Mouse (Mus musculus): ENCODE results near the gene Cep83.

Gene Cep83

DNA sequence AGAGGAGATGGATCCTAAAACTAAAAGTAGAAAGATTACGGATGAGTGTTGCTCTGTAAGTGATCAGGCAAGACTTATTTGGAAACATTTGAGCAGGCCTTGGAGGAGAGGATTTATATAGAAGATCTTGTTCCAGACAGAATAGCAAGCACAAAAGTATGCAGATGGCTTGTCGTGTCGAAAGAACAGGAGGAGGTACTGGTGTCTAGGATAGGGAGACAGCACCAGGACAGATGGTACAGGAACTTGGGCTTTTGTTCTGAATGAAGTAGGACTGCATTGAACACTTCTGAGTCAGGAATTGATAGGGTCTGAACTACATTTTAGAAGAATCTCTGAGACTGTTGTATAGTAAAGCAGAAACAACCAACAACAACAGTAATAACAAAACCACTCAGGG, 89.1 kb downstream of the Cep83 start:
- no peak for DNase-seq (ENCODE audit: low read depth, low spot score)

DNA sequence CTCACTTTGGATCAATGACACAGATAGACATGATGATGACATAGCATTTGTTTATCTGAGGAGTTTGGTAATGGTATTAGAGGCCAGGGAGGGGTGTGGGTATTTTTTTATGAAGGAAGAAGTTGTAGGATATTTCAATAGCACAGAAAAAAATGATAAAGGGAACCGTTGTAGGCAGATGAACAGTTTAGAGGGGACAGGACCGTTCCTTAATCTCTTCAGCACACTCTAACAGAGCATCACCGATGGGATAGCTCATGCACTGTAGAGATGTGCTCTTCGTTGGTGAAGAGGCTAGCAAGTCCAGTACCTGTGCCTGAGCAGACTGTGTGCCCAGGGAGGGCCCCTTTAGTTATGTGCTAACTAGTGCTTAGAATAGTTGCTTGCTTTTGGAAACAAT, 90.9 kb downstream of the Cep83 start:
- DNase-seq (ENCODE audit: low read depth, low spot score) = no peak

DNA sequence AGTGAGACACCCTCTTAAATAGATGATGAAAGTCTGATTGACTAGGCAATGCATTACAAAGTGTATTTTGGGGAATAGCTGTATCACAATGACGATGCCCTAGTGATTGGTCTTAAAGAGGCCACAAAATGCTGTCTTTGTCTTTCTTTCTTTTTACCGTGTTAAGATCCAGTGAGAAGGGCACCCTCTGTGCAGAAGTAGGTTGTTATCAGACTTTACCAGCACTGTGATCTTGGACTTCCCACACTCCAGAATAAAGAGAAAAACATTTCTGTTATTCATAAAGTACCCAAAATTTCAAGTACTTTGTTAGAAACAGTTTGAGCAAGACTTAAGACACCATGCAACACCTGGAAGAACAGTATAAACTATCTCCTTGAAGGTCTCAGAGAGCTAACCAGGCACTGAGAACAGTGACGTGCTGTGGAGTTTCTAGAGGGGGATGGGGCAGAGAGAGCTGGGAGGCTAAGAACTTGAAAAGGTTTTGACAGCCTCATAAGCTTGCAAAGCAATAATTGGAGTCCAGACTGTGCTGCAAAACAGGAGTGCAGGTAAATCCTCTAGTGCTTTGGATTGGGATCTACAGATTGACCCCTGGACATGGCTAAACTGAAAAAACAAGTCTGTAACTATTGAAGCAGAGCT, 92.3 kb downstream of the Cep83 start:
- DNase-seq (ENCODE audit: low read depth, low spot score) = no peak

DNA sequence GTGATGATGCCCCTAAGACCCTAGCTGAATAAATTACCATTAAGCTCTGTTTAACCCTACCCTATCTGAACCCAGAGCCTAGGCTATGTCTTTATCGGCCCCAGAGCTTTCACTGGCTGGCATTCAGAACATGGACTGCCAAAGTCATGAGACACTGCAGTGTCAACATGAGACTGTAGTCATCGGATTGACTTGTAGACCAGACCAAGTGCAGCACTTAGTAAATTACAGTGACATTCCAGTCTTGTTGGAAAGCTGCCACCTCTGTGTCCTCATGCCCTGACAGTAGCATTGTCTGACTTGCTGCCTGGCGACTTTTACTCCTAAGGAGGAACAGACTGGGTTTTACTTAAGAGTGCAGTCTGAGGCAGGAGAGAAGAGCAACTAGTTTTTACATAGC, 100.8 kb downstream of the Cep83 start:
- DNase-seq (ENCODE audit: low read depth, low spot score) = no peak

DNA sequence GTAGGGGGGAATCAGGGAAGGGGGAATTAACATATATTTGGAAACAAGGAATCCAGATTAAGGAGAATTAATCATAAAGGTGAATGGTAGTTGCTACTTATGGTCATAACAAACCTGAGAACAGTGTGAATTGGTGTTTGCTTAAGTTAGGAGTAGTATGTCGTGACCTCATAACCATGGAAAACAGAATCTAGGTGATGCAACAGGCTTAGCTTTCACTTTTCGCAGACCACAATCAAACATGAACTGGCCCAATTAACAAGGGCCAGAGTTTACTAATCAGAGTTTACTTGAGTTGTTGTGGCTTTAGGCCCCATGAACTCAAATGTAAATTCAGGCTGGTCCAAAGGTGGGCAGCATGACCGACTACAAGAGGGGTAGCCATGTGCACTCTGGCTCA, 105.5 kb downstream of the Cep83 start:
- DNase-seq (ENCODE audit: low read depth, low spot score) = no peak

DNA sequence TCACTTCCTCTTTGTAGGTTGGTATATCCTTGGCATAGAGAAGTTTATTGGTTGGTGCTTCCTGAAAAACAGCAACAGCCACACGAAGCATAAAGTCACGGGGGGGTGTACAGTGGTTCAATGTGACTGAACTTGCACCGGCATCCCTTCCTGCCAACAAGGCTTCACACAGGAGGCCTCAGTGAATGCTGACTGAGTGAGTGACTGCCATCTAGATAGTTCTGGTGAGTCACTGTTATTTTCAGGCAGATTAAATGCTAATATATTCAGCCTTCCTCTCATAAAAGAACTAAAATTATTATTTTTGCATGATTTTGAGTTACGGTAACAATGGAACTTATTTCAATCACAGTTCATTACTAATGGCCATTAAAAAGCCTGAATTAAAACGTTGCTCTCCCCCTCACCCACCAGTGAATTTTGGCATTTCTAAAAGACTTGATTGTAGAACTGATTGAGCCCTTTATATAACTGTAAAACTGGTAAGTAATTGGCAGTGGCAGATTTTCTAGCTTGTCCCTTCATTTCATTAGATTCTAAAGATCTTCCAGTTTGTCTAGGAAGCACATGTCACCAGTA, 106.3 kb downstream of the Cep83 start:
- DNase-seq (ENCODE audit: low read depth, low spot score) = no peak

DNA sequence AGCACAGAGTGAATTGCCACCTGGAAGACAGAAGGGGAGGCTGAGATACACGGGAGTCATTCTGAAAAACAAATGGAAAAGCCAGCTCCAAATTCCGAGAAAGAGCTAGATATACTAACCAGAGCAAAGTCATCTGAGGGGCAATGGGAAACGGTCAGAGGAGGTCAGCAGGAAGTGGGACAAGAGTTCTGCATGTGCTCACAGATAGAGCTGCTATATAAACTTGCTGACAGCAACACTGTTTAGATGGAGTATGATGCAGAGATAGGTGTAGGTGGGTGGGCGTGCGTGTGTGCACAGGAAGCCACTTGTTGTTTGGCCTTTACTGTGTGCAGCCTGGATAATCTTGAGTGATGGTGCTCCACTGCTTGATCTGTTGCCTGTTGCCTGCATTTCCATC, 109.7 kb downstream of the Cep83 start:
- DNase-seq (ENCODE audit: low read depth, low spot score) = no peak

DNA sequence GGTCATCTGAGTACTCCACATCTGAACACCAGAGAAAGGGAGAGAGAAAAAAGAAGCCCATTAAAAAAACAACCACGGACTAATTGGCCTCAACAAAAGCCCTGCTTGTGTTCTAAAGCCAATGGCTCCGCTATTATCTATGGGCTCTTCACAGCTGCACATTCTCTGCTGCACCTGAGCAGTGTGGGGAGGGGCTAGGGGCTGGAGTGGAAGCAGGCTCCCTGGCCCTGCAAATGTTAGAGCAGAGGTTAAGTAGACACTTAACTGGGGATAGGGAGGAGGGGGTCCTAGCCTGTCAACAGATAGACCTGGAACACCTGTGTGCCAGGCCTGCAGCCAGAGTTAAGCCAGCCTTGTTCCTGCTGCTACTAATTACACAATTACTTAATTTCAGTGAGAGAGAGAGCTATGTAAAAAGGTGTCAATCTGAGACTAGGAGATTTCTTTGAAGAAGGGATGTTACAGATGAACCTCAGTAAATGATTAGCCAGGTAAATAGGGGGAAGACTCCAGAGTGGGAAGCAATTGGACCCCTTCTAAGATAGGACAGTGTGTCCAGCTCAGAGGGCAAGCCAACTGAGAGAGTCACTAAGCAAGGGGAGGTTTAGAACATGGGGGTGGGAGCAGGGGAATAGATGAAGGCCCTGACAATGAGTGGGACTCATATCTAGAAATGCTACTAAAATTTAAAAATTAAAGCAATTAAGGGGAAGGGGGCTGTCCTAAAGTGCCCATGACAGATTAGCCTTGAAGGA, 111.2 kb downstream of the Cep83 start:
- DNase-seq (ENCODE audit: low read depth, low spot score) = no peak

DNA sequence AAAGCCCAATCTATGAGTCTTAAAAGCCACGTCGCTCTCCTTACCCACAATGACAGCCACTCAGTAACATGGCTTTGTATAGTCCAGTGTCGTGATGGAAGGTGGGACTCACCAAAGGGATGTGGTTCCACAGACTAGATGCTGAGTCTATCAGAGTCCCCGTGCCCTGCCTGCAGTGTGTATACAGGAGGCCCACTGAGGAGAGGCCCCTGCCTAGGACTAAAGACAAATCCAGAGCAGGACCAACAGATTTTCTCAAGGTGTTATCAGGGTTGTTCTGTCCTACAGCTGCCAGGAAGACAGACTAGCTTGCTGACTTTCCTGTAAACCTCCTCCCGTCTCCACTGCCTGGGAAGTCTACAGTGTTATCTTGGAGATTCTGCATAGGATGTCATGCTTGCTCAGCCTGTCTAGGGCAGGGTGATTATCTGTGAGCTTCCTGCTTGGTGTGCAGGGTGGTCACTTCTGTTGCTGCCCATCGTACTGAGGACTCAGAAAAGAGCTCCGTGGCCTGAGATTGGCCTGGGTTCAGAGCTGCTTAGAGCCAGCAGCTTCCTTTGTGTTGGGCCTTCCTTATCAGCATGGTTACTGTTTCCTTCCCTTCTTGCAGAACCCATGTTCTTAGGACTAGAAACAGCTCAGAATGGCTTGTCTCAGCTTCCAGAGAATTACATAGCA, 112.4 kb downstream of the Cep83 start:
- DNase-seq (ENCODE audit: low read depth, low spot score) = no peak

DNA sequence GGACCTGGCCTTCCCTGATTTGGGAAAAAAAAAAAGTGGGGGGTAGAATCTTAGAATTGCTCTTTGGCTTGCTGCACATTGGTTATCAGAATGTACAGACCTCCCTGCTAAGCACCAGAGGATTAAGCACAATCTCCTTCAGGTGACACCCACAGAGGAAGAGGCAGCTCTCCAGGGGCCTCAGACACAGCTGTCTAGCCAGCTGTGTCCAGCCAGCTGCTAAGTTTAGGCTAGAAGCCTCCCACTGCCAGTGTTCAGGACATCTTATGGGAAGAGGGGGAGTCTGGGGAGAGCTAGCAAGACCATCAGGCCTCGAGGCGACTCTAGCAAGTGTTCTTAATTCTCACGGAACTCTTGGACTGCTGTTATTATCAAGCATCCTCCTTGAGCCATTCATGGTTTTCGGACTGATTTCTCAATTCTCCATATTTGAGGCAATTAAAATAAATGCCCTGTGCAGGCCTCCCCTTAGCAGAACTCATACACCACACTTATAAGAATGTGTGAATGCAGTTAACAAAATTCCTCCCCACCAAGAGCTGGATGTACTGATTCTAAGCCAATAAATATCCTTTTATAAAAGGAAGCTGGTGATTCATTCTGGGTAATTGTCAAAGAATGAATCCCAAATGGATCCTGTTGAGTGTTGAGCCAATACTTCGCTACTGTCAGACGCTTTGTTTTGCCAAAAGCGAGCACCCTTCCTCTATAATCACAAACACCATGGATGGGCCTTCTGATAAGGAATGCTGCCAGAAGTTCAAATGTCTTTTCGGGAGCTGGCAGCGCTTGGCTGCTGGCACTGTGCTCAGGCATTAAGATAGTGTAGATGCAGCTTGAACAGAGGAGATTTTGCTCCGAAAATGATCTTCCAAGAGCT, 115.8 kb downstream of the Cep83 start:
- no peak for DNase-seq (ENCODE audit: low read depth, low spot score)

DNA sequence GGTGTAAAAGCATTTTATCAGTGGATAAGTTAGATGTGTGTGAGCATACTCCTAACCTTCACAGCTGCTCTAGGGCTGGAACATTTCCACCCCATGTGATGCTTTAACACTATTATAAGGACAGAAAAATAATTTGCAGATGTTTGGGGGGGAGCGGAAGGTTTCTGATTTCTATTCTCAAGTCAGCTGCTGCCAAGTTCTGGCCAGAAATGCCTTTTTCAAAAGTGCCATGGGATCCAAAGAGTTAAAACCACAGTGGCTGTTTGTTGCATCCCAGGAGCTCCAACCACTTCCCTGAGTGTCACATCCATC, 116.4 kb downstream of the Cep83 start:
- no peak for DNase-seq (ENCODE audit: low read depth, low spot score)

DNA sequence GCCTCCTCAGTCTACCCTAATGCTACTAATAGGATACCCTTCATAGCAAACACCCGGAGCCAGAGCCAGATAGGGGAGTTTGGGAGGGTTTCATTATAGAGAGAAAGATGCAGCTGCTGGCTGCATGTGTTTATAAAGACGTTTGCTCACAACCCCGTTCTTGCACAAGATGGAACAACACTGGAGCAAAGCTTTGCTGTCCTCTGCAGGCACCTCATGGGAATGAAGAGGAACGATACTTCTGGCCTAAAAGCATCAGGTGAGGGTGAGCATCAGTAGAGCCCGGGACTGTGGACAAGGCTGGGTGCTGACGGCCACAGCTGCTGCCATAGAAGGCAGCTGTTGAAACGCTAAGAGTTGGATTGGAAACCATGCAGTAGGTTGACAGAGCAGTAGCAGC, 118.9 kb downstream of the Cep83 start:
- DNase-seq (ENCODE audit: low read depth, low spot score) = no peak

DNA sequence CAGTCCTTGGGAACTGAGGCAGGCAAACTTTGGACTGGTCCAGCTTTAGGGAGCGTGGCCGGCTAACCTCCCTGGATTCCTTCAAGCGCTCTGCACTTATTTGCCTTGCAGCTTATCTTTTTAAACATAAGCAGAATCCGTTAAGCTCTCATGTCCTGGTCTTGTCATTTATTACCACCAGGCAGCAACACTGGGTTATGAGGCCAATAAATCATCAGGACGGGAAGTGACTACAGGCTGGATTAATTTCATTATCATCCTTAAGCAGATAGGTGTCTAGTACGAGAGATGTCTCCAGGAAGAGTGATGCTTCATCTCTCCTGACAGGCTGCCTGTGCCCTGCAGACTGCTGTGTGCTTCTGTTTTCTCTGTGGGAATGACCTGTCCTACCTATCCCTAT, 119.8 kb downstream of the Cep83 start:
- DNase-seq (ENCODE audit: low read depth, low spot score) = no peak

DNA sequence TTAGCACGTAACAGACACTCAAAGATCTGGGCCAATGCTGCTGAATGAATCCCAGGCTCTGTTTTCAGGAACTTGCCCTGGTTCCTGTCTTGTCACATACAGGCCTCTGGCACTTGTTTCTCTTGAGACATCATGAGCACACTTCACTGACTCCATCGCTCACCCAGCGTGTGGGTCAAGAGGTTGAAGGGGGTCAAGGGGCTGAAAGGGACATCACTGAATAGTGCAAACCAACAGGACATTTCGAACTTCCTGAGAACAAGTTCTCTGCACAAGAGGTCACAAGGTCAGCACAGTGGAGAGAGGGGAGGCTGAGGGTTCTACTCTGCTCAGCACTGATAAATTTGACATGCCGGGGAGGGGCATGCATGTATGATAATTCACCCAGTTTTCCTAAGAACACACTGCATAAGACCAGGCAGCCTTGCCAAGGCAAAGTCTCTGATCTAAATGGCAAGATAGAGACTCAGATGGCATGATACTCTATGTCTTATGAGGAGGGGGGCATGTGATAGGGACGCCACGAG, 121.6 kb downstream of the Cep83 start:
- DNase-seq (ENCODE audit: low read depth, low spot score) = no peak

DNA sequence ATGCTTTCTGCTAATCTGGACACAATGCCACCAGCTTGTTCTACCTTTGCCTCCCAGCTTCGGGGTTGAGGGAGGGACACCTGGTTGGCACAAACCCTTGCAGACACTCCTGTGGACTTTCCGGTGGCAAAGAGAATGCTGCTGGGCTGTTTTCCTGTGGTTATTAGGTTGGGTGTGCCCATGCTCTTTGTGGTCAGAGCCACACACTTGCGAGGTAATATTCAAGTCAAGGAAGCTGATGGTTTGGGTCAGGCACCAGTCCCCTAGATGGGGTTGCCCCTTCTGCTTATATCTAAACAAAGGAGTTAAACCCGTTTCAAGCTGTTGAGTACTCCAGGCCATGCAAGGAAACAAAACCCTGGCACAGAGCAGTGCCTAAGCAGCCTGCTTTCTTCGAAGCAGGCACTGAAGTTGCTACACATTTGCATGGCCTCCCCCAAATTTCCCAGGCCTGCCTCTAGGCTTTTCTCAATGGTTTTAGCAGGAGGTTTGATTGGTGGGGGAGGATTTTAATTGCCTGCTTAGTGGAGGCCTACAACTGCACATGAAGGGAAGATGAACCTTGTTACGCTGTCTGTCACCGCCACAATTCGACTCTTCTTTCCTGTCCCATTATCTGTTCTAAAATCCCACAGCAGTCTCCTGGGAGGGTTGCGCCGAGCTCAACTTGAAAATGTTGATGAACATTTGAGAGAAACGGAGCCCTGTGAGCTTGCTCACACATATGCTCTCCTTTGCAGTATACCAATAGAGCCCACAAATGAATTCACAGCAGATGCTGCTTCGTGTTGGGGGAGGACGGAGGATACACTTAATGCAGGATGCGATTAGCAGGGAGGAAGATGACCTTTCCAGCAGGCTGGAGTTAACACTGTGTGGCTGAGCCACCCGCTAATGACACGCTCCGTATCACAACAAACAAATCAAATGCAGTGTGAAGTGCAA, 123.7 kb downstream of the Cep83 start:
- DNase-seq (ENCODE audit: low read depth, low spot score) = no peak

DNA sequence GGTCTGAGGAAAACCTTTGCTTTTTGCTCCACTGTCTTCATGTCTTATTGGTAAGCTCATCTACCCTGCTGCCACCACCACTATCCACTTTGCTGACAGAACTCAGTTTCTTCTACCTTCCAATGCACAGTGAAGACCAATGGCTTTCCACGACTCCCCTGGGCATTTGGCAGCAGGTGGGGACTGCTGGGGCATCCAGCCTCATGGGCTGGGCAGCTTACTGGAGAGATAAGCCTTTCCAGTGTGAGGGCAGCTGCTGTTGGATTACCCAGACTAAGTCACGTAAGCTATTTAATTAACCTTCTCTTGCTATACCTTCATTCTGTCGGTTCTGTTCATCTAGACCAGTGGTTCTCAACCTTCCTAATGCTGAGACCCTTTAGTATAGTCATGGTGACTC, 129.7 kb downstream of the Cep83 start:
- no peak for DNase-seq (ENCODE audit: low read depth, low spot score)

DNA sequence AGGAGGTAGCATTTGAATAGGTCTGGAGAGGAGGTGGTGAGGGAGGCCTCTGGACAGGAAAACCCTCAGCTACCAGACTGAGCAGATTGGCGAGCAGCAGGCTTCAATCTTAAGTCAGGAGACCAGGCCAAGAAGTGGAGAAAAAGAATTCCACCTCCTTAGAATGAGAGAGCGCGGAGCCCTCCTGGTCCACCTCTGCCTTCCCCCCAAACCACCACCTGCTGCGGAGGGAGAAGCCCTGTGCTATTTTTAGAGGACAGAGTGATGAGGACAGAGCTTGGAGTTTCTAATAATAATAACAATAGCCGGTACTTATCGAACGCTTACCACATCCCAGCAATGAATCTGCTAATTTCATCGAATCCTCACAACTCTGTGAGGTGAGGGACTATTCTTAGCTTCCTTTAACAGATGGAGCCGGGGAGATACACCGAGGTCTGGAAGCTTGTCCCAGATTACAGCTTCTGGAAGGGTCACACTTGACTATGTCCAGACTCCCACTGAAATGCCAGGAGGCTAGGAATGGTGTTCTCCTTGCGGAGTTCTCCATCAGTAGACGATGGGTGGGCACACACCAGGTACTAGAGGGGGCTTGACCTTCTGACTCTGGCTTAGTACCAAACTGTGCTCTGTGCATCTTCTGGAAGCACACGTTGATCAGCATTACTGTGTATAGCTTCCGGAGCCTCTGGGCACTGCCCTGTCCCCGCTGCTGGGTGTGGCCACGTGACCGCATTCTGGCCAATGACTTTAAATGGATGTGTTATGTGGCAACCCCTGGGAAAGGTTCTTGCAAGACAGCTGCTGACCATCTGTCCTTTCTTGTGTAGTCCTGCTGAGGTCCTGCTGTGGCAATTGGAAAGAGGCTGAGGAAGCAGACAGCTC, 130.6 kb downstream of the Cep83 start:
- DNase-seq (ENCODE audit: low read depth, low spot score) = no peak

DNA sequence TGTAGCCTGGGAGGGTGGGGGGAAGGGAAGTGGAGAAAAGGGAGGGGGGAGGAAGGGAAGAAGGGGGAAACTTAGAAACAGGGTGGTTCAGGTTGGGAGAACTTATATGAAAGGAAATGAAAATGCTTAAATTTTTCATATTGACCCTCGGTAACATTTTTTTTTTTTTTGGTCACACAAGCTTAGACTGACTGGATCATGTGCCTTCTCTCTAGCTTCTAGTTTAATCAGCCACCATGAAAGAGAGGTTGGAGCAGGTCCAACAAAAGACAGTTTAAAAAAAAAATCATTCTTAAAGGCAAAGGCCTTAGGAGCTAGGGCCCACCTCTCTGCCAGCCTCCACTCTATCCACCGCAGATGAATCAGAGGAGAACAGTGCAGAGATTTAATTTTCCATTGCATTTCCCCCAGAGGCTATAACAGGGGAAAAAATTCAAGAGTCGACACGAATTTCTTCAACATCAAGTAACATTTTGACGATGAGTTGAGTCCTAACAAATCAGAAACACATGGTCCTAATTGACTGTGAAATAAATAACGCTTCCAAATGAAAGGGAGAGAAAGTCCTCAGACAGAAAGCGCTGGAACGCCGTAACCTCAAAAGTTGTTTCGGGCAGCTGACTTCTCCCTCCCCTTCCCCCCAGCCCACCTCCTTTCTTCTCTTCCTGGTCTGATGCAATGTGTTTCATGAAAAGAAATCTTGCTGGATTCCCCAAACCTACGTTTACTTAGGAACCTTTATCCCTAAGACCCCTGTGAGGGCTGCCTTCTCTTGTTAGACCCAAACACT, 135.7 kb downstream of the Cep83 start:
- DNase-seq (ENCODE audit: low read depth, low spot score) = no peak

DNA sequence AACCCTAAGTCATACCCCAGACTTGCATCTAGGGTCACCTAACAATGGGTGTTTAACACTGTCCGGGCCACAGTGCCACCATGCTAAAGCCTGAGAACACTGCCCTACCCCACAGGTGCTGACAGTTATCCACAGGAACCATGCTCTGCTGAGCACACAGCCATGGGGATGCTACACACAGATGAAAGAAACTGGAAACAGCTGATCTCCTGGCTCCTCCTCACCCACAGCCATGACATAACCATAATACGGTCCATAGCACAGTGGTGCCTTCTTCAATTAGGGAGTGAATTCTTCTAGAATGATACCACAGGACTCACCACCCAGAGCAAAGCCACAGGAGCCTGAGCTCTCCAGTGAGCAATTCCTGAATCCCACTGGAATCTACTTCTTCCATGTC, 137.5 kb downstream of the Cep83 start:
- DNase-seq (ENCODE audit: low read depth, low spot score) = no peak
